Mouse (Mus musculus): ENCODE measurements around the gene Pik3c2b. TPM values are rescaled to one million over a fixed set of nuclear protein-coding genes. Genes with fewer than 3 reads are reported as not detected.

The Pik3c2b gene
- polyA plus RNA-seq (2017; shearing (Covaris generic)), result 1 to 10 TPM in 1 of 2 experiments, under 1 TPM in 1; 0.96 to 2.3 TPM

GRCm38 (mm10) chr1:133045011-133045860, at the start of gene Pik3c2b:
Pik3c2b (plus strand) TSS chr1:133045667.

DNA sequence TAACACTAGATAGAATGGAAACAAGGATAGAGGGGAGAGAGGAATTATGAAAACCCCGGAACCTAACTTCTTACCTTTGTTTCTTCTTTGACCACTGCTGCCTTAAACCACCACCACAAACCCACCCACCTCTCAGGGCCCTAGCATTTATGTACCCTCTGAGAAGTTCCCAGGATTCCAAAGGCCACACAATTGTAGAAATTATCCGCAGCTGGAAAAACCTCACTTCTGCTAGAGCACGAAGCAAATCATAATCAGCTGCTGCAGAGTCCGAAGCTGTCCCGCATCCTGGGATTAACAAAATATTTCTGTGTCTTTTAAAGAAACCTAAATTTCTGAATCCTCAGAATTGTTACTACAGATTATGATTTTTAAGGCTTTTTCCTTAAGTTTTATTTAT, 15.0 kb upstream of the Pik3c2b start, which contains the start of gene Mdm4:
Gene Mdm4 (minus strand): TSS at position 101 of the 400 bp plus-strand sequence.

GRCm38 (mm10) chr1:133130638-133131560, 85.4 kb downstream of the Pik3c2b start, which contains the start of gene Ppp1r15b:
Ppp1r15b (plus strand) TSS chr1:133131143.

Other genes with a start within 250 kb of the Pik3c2b start
- under 1 TPM in 1 of 2 experiments, not detected in 1; 0.33 TPM for gene Lrrn2, start 165.4 kb upstream of the Pik3c2b start, polyA plus RNA-seq (2017; shearing (Covaris generic))
- gene Mdm4, start 15.1 kb upstream of the Pik3c2b start, polyA plus RNA-seq (2017; shearing (Covaris generic)), result 10 to 100 TPM; 80.2 to 86.8 TPM
- gene Ppp1r15b, start 85.5 kb downstream of the Pik3c2b start, polyA plus RNA-seq (2017; shearing (Covaris generic)), result 10 to 100 TPM; 40.9 to 42.3 TPM
- gene Plekha6, start 118.5 kb downstream of the Pik3c2b start, polyA plus RNA-seq (2017; shearing (Covaris generic)), result under 1 TPM; 0.11 to 0.25 TPM